Mouse (Mus musculus) erythroblast, embryonic 14.5 days (primary cell): ENCODE data around the gene B3galt6.

Experiments
- GATA1 ChIP-seq: IDR thresholded peaks from 2 replicates; pipeline ENCODE4 v1.6.1; 2012; ENCODE audit warnings: low read length, inconsistent platforms, mixed read lengths
- TAL1 ChIP-seq: IDR thresholded peaks from 3 replicates; pipeline ENCODE4 v1.6.1; 2012; ENCODE audit warnings: low read length, inconsistent platforms, mixed read lengths

- TF ChIP-seq TAL1 (no peak), GATA1 (no peak)
Measured at GRCm38 (mm10) chr4:155962167-155962971, 30.1 kb downstream of the B3galt6 start, which contains the start of gene C1qtnf12.
